Mouse (Mus musculus) heart, postnatal 36 days (tissue): ENCODE measurements around the gene Dcun1d2. TPM values are rescaled to one million over a fixed set of nuclear protein-coding genes. Genes with fewer than 3 reads are reported as not detected.

Source experiments
- DNase-seq, 2 experiments: peaks; one replicate each; pipeline ENCODE4 v3.0.0; 2021 to 2022
- intact Hi-C: fragments of 180-260 bp; cut with DNase I; formaldehyde crosslinking; loops from one replicate; pipeline ENCODE4 v1.15.1; 2025
- total RNA-seq, 2 experiments: library from RNA; stranded (reverse); gene quantifications; 2 replicates each; pipeline ENCODE4 v1.2.3; 2021

Dcun1d2 gene
- total RNA-seq, 2 experiments from 2014 or later = 49.1 to 58.1 TPM

GRCm38 (mm10) chr8:13267566-13267965 is 20.4 kb downstream of the Dcun1d2 start:
- intact Hi-C loops = no loop called here
- DNase-seq = no peak

- intact Hi-C loops = loop anchor here (5.0 kb wide), 1 partner anchor 141 kb away; no protein-coding TSS in a partner anchor
These were observed 24.6 kb downstream of the Dcun1d2 start for GRCm38 (mm10) chr8:13263376-13263775.

GRCm38 (mm10) chr8:13254019-13254418 is 33.9 kb downstream of the Dcun1d2 start, which contains the start of gene Adprhl1:
Adprhl1 (minus strand) TSS chr8:13254162.
- intact Hi-C loops = loop anchor here (5.0 kb wide), 1 partner anchor 42 kb away; no protein-coding TSS in a partner anchor

More at GRCm38 (mm10) chr8:13263376-13263775, 24.6 kb downstream of the Dcun1d2 start:
- no peak for DNase-seq

GRCm38 (mm10) chr8:13253413-13253812 is 34.5 kb downstream of the Dcun1d2 start:
- intact Hi-C loops = loop anchor here (5.0 kb wide), 1 partner anchor 41 kb away; no protein-coding TSS in a partner anchor
- no peak for DNase-seq

More at GRCm38 (mm10) chr8:13254019-13254418, 33.9 kb downstream of the Dcun1d2 start, which contains the start of gene Adprhl1:
- DNase-seq = peak; percentile 69 to 74

- peak in 1 of 2 experiments; percentile 25 for DNase-seq
- intact Hi-C loops = loop anchor here (5.0 kb wide), 1 partner anchor 41 kb away; no protein-coding TSS in a partner anchor
These were observed 35.1 kb downstream of the Dcun1d2 start for GRCm38 (mm10) chr8:13252837-13253236.

GRCm38 (mm10) chr8:13244343-13244880 is 43.5 kb downstream of the Dcun1d2 start:
- no peak for DNase-seq
- intact Hi-C loops = no loop called here

GRCm38 (mm10) chr8:13242985-13243870 is 44.7 kb downstream of the Dcun1d2 start:
- intact Hi-C loops = no loop called here
- no peak for DNase-seq

GRCm38 (mm10) chr8:13240691-13241090 is 47.2 kb downstream of the Dcun1d2 start:
- DNase-seq = no peak
- intact Hi-C loops = no loop called here

GRCm38 (mm10) chr8:13240055-13240454 is 47.9 kb downstream of the Dcun1d2 start:
- DNase-seq = no peak
- intact Hi-C loops = no loop called here

- intact Hi-C loops = no loop called here
These were observed 53.1 kb downstream of the Dcun1d2 start for GRCm38 (mm10) chr8:13234803-13235202.

GRCm38 (mm10) chr8:13230471-13230870 is 57.5 kb downstream of the Dcun1d2 start:
- DNase-seq = no peak
- intact Hi-C loops = no loop called here

More at GRCm38 (mm10) chr8:13234803-13235202, 53.1 kb downstream of the Dcun1d2 start:
- no peak for DNase-seq

GRCm38 (mm10) chr8:13229802-13230201 is 58.1 kb downstream of the Dcun1d2 start:
- intact Hi-C loops = no loop called here
- DNase-seq = no peak

GRCm38 (mm10) chr8:13228923-13229610 is 58.9 kb downstream of the Dcun1d2 start:
- intact Hi-C loops = no loop called here
- DNase-seq = no peak

GRCm38 (mm10) chr8:13227184-13227583 is 60.7 kb downstream of the Dcun1d2 start:
- intact Hi-C loops = no loop called here

GRCm38 (mm10) chr8:13226288-13226687 is 61.6 kb downstream of the Dcun1d2 start:
- intact Hi-C loops = no loop called here
- no peak for DNase-seq

More at GRCm38 (mm10) chr8:13227184-13227583, 60.7 kb downstream of the Dcun1d2 start:
- DNase-seq = no peak

GRCm38 (mm10) chr8:13224426-13224825 is 63.5 kb downstream of the Dcun1d2 start:
- intact Hi-C loops = no loop called here
- no peak for DNase-seq

GRCm38 (mm10) chr8:13218441-13218840 is 69.5 kb downstream of the Dcun1d2 start:
- intact Hi-C loops = loop anchor here (5.0 kb wide), 1 partner anchor 241 kb away; no protein-coding TSS in a partner anchor
- DNase-seq = no peak

- no peak for DNase-seq
- intact Hi-C loops = loop anchor here (5.0 kb wide), 1 partner anchor 241 kb away; no protein-coding TSS in a partner anchor
These were observed 69.9 kb downstream of the Dcun1d2 start for GRCm38 (mm10) chr8:13217986-13218385.

GRCm38 (mm10) chr8:13217093-13217492 is 70.8 kb downstream of the Dcun1d2 start:
- intact Hi-C loops = loop anchor here (5.0 kb wide), 1 partner anchor 240 kb away; no protein-coding TSS in a partner anchor

GRCm38 (mm10) chr8:13216386-13216785 is 71.5 kb downstream of the Dcun1d2 start:
- DNase-seq = no peak
- intact Hi-C loops = loop anchor here (5.0 kb wide), 1 partner anchor 239 kb away; no protein-coding TSS in a partner anchor

More at GRCm38 (mm10) chr8:13217093-13217492, 70.8 kb downstream of the Dcun1d2 start:
- no peak for DNase-seq
